Mouse (Mus musculus) forebrain, embryonic 12.5 days (tissue): ENCODE results near the gene Opalin. TPM values are rescaled to one million over a fixed set of nuclear protein-coding genes. Genes with fewer than 3 reads are reported as not detected.
A peak's percentile ranks its signal among the peaks of the same experiment; 100 is the strongest.

ENCODE experiments used
- ATAC-seq: fragments of 200-750 bp; cut with Nextera tagmentation; 2 replicates; pipeline ENCODE4 v1.8.0; 2017; ENCODE audit warnings: moderate TSS enrichment; ENCODE audit not compliant: low FRiP score
- H3K27ac ChIP-seq: fragments of 300-500 bp; sonication (generic); 2 replicates; pipeline ENCODE4 v1.5.1; 2016; ENCODE audit warnings: mild to moderate bottlenecking
- H3K27me3 ChIP-seq: fragments of 300-500 bp; sonication (generic); 2 replicates; pipeline ENCODE4 v1.6.1; 2016; ENCODE audit warnings: mild to moderate bottlenecking
- H3K36me3 ChIP-seq: fragments of 300-500 bp; sonication (generic); replicated peaks from 2 replicates; pipeline ENCODE4 v1.6.1; 2016; ENCODE audit warnings: mild to moderate bottlenecking
- H3K4me1 ChIP-seq: fragments of 300-500 bp; sonication (generic); 2 replicates; pipeline ENCODE4 v1.6.1; 2016
- H3K4me2 ChIP-seq: fragments of 300-500 bp; sonication (generic); 2 replicates; pipeline ENCODE4 v1.6.1; 2016; ENCODE audit warnings: mild to moderate bottlenecking, moderate library complexity
- H3K4me3 ChIP-seq: fragments of 300-500 bp; sonication (generic); replicated peaks from 2 replicates; pipeline ENCODE4 v1.5.1; 2016; ENCODE audit warnings: mild to moderate bottlenecking
- H3K9ac ChIP-seq: fragments of 300-500 bp; sonication (generic); 2 replicates; pipeline ENCODE4 v1.6.1; 2016; ENCODE audit warnings: mild to moderate bottlenecking
- H3K9me3 ChIP-seq: fragments of 300-500 bp; sonication (generic); 2 replicates; pipeline ENCODE4 v1.6.1; 2016
- WGBS: fragments of 180-500 bp; shearing (Covaris S2); methylation state at CpG from one replicate; pipeline ENCODE4 v1.1.7; 2016; 5-methylcytosine and 5-hydroxymethylcytosine counted together
- polyA plus RNA-seq: library from polyadenylated mRNA; unstranded; fragments of >200 nt; fragmentation: Nextera tagmentation; extraction: Ambion mirVana; gene quantifications from 2 replicates; pipeline ENCODE4 v1.2.1, GENCODE M21; 2016

Opalin gene
- polyA plus RNA-seq, 1 experiment from 2014 or later = not detected

GRCm38 (mm10) chr19:41101390-41101789 is 24.5 kb upstream of the Opalin start:
- Histone ChIP-seq H3K4me1 (peaks cover 7% of the 10 kb centered on the region; the same call in 1 of the 2 replicates), H3K36me3 (no peaks in the 10 kb centered on the region), H3K4me3 (no peak overlapping the region), H3K27ac (no peak overlapping the region), H3K4me2 (no peak overlapping the region), H3K9ac (no peak overlapping the region), H3K9me3 (no peaks in the 10 kb centered on the region), H3K27me3 (peaks cover 31% of the 10 kb centered on the region)
- 85% methylated on average over 8 of the region's 8 CpGs for WGBS
- no peak for ATAC-seq

- peaks cover 25% of the 10 kb centered on the region for H3K27me3 ChIP-seq
- H3K4me2 ChIP-seq = no peak overlapping the region
- no peak overlapping the region for H3K27ac ChIP-seq
- peaks cover 7% of the 10 kb centered on the region; the same call in 1 of the 2 replicates for H3K4me1 ChIP-seq
- no peaks in the 10 kb centered on the region for H3K9me3 ChIP-seq
- WGBS = 93% methylated on average over 7 of the region's 7 CpGs
- ATAC-seq = no peak
- no peak overlapping the region for H3K9ac ChIP-seq
- H3K4me3 ChIP-seq = no peak overlapping the region
- no peaks in the 10 kb centered on the region for H3K36me3 ChIP-seq
Measured at GRCm38 (mm10) chr19:41100863-41101262, 23.9 kb upstream of the Opalin start.

GRCm38 (mm10) chr19:41097038-41097437 is 20.1 kb upstream of the Opalin start:
- Histone ChIP-seq H3K9ac (no peak overlapping the region), H3K4me3 (no peak overlapping the region), H3K27me3 (peaks cover 11% of the 10 kb centered on the region; the same call in 1 of the 2 replicates), H3K9me3 (no peaks in the 10 kb centered on the region), H3K27ac (no peak overlapping the region), H3K4me2 (no peak overlapping the region), H3K4me1 (peaks cover 7% of the 10 kb centered on the region; the same call in 1 of the 2 replicates), H3K36me3 (no peaks in the 10 kb centered on the region)
- 65% methylated on average over 4 of the region's 4 CpGs for WGBS
- no peak for ATAC-seq

- WGBS = 88% methylated on average over 2 of the region's 2 CpGs
- no peak for ATAC-seq
- Histone ChIP-seq H3K9ac (no peak overlapping the region), H3K9me3 (no peaks in the 10 kb centered on the region), H3K27me3 (peaks cover 23% of the 10 kb centered on the region), H3K27ac (no peak overlapping the region), H3K36me3 (no peaks in the 10 kb centered on the region), H3K4me1 (peaks cover 5% of the 10 kb centered on the region), H3K4me2 (no peak overlapping the region), H3K4me3 (no peak overlapping the region)
Measured at GRCm38 (mm10) chr19:41091901-41092300, 15.0 kb upstream of the Opalin start.

- no peaks in the 10 kb centered on the region for H3K9me3 ChIP-seq
- H3K27ac ChIP-seq = no peak overlapping the region
- 7% methylated on average over 5 of the region's 5 CpGs for WGBS
- peaks cover 28% of the 10 kb centered on the region for H3K27me3 ChIP-seq
- H3K4me2 ChIP-seq = no peak overlapping the region
- peak; percentile 9; the same call in 1 of the 2 replicates for ATAC-seq
- no peaks in the 10 kb centered on the region for H3K36me3 ChIP-seq
- no peak overlapping the region for H3K9ac ChIP-seq
- no peak overlapping the region for H3K4me3 ChIP-seq
- peaks cover 5% of the 10 kb centered on the region; the same call in 1 of the 2 replicates for H3K4me1 ChIP-seq
Measured at GRCm38 (mm10) chr19:41089833-41090232, 12.9 kb upstream of the Opalin start.

GRCm38 (mm10) chr19:41088491-41088890 is 11.6 kb upstream of the Opalin start:
- H3K9me3 ChIP-seq = no peaks in the 10 kb centered on the region
- no peak overlapping the region for H3K4me3 ChIP-seq
- H3K4me2 ChIP-seq = peak overlapping the region; percentile 22
- H3K36me3 ChIP-seq = no peaks in the 10 kb centered on the region
- no peak overlapping the region for H3K27ac ChIP-seq
- H3K4me1 ChIP-seq = peaks cover 5% of the 10 kb centered on the region; the same call in 1 of the 2 replicates
- peaks cover 28% of the 10 kb centered on the region for H3K27me3 ChIP-seq
- no peak for ATAC-seq
- 43% methylated on average over 18 of the region's 18 CpGs for WGBS
- H3K9ac ChIP-seq = no peak overlapping the region

GRCm38 (mm10) chr19:41087901-41088300 is 11.0 kb upstream of the Opalin start:
- no peak overlapping the region for H3K27ac ChIP-seq
- no peak overlapping the region for H3K9ac ChIP-seq
- 38% methylated on average over 4 of the region's 4 CpGs for WGBS
- H3K9me3 ChIP-seq = no peaks in the 10 kb centered on the region
- H3K4me2 ChIP-seq = peak overlapping the region; percentile 22; the same call in 1 of the 2 replicates
- peaks cover 28% of the 10 kb centered on the region for H3K27me3 ChIP-seq
- H3K36me3 ChIP-seq = no peaks in the 10 kb centered on the region
- no peak for ATAC-seq
- H3K4me1 ChIP-seq = peaks cover 5% of the 10 kb centered on the region; the same call in 1 of the 2 replicates
- no peak overlapping the region for H3K4me3 ChIP-seq

GRCm38 (mm10) chr19:41086700-41087099 is 9.8 kb upstream of the Opalin start:
- no peak overlapping the region for H3K27ac ChIP-seq
- H3K4me1 ChIP-seq = peaks cover 12% of the 10 kb centered on the region
- H3K36me3 ChIP-seq = no peaks in the 10 kb centered on the region
- no peaks in the 10 kb centered on the region for H3K9me3 ChIP-seq
- H3K4me3 ChIP-seq = no peak overlapping the region
- WGBS = 0% methylated on average over 2 of the region's 2 CpGs
- H3K9ac ChIP-seq = no peak overlapping the region
- peak; percentile 82 for ATAC-seq
- H3K27me3 ChIP-seq = peaks cover 28% of the 10 kb centered on the region
- H3K4me2 ChIP-seq = no peak overlapping the region

- peaks cover 28% of the 10 kb centered on the region for H3K27me3 ChIP-seq
- no peak overlapping the region for H3K4me3 ChIP-seq
- no peak overlapping the region for H3K4me2 ChIP-seq
- no peak overlapping the region for H3K9ac ChIP-seq
- no peaks in the 10 kb centered on the region for H3K36me3 ChIP-seq
- H3K9me3 ChIP-seq = no peaks in the 10 kb centered on the region
- no peak overlapping the region for H3K27ac ChIP-seq
- ATAC-seq = no peak
- H3K4me1 ChIP-seq = peaks cover 16% of the 10 kb centered on the region
- WGBS = 81% methylated on average over 6 of the region's 6 CpGs
Measured at GRCm38 (mm10) chr19:41086289-41086688, 9.4 kb upstream of the Opalin start.

GRCm38 (mm10) chr19:41083646-41084045 is 6.7 kb upstream of the Opalin start:
- 94% methylated on average over 14 of the region's 14 CpGs for WGBS
- Histone ChIP-seq H3K27me3 (peaks cover 21% of the 10 kb centered on the region), H3K4me2 (no peak overlapping the region), H3K9me3 (no peaks in the 10 kb centered on the region), H3K4me1 (peaks cover 20% of the 10 kb centered on the region), H3K27ac (no peak overlapping the region), H3K36me3 (no peaks in the 10 kb centered on the region), H3K4me3 (no peak overlapping the region), H3K9ac (no peak overlapping the region)
- no peak for ATAC-seq

- Histone ChIP-seq H3K36me3 (no peaks in the 10 kb centered on the region), H3K9me3 (no peaks in the 10 kb centered on the region), H3K27me3 (peaks cover 8% of the 10 kb centered on the region; the same call in 1 of the 2 replicates), H3K27ac (no peak overlapping the region), H3K4me2 (no peak overlapping the region), H3K4me3 (no peak overlapping the region), H3K4me1 (peaks cover 16% of the 10 kb centered on the region), H3K9ac (no peak overlapping the region)
- peak; percentile 63 for ATAC-seq
- WGBS = 28% methylated on average over 3 of the region's 3 CpGs
Measured at GRCm38 (mm10) chr19:41081589-41081988, 4.7 kb upstream of the Opalin start.

GRCm38 (mm10) chr19:41073746-41074455 is 3.0 kb downstream of the Opalin start:
- H3K27ac ChIP-seq = no peak overlapping the region
- no peak overlapping the region for H3K9ac ChIP-seq
- no peak overlapping the region for H3K4me2 ChIP-seq
- H3K36me3 ChIP-seq = no peaks in the 10 kb centered on the region
- no peak overlapping the region for H3K4me3 ChIP-seq
- H3K9me3 ChIP-seq = no peaks in the 10 kb centered on the region
- ATAC-seq = no peak
- H3K27me3 ChIP-seq = peaks cover 9% of the 10 kb centered on the region; the same call in 1 of the 2 replicates
- no peaks in the 10 kb centered on the region for H3K4me1 ChIP-seq
- 91% methylated on average over 14 of the region's 14 CpGs for WGBS

GRCm38 (mm10) chr19:41071500-41071899 is 5.4 kb downstream of the Opalin start:
- Histone ChIP-seq H3K9ac (no peak overlapping the region), H3K4me1 (no peaks in the 10 kb centered on the region), H3K4me3 (no peak overlapping the region), H3K27ac (no peak overlapping the region), H3K27me3 (peaks cover 9% of the 10 kb centered on the region; the same call in 1 of the 2 replicates), H3K36me3 (no peaks in the 10 kb centered on the region), H3K4me2 (no peak overlapping the region), H3K9me3 (no peaks in the 10 kb centered on the region)
- ATAC-seq = peak; percentile 30; the same call in 1 of the 2 replicates
- 8% methylated on average over 8 of the region's 8 CpGs for WGBS
